Mouse (Mus musculus): ENCODE measurements around the gene Mrps7. TPM values are rescaled to one million over a fixed set of nuclear protein-coding genes. Genes with fewer than 3 reads are reported as not detected.

The Mrps7 gene
- total and polyA plus RNA-seq, 3 experiments = 106 to 199 (median 157) TPM

GRCm38 (mm10) chr11:115606733-115607132, 3.0 kb downstream of the Mrps7 start:
- Histone ChIP-seq H3K27me3 (ENCODE audit: control insufficient read depth in 1 of 2, insufficient read depth in 2 of 2, low read length in 2 of 2) (no peaks in the 10 kb centered on the region), H3K9ac (ENCODE audit: control insufficient read depth, low read depth, low read length, poor library complexity, severe bottlenecking) (no peak overlapping the region), H3K4me3 (ENCODE audit: control insufficient read depth in 1 of 2, insufficient read depth in 1 of 2, low read depth in 2 of 2, low read length in 2 of 2) (no peak overlapping the region), H3K36me3 (ENCODE audit: control insufficient read depth in 1 of 2, insufficient read depth in 2 of 2, low read length in 2 of 2) (peaks cover 2 to 26% of the 10 kb centered on the region in 2 experiments), H3K4me1 (ENCODE audit: control insufficient read depth in 1 of 2, insufficient read depth in 2 of 2, low read length in 2 of 2) (peaks cover 6 to 27% of the 10 kb centered on the region in 2 experiments), H3K79me2 (ENCODE audit: control insufficient read depth, insufficient read depth, low read length, poor library complexity) (peaks cover 46% of the 10 kb centered on the region), H3K9me3 (replicated peaks; ENCODE audit: insufficient read depth, low read length) (no peaks in the 10 kb centered on the region), H3K27ac (ENCODE audit: control insufficient read depth, low read depth, low read length) (no peak overlapping the region)
- no peak for TF ChIP-seq RCOR1 (IDR thresholded peaks at IDR 0.05; ENCODE audit: low read depth, low read length)
- no peak for TF ChIP-seq CHD2 (IDR thresholded peaks at IDR 0.05; ENCODE audit: low read length)
- no peak for TF ChIP-seq ZC3H11A (IDR thresholded peaks at IDR 0.05; ENCODE audit: low read depth, low read length)
- no peak for TF ChIP-seq ETS1 (IDR thresholded peaks at IDR 0.05; ENCODE audit: low read depth, low read length)
- TF ChIP-seq MAX (IDR thresholded peaks at IDR 0.05; ENCODE audit: low read length) = no peak
- TF ChIP-seq SMC3 (IDR thresholded peaks at IDR 0.05; ENCODE audit: low read depth, low read length) = no peak
- no peak for TF ChIP-seq MYC (IDR thresholded peaks at IDR 0.05; ENCODE audit: low read depth, low read length)
- TF ChIP-seq UBTF (IDR thresholded peaks at IDR 0.05; ENCODE audit: borderline replicate concordance, insufficient read depth, low read depth, low read length) = no peak
- TF ChIP-seq E2F4 (IDR thresholded peaks at IDR 0.05; ENCODE audit: borderline replicate concordance, low read depth, low read length) = no peak
- DNase-seq (ENCODE audit: low read depth, low spot score) = no peak

- TF ChIP-seq POLR2AphosphoS2 (IDR thresholded peaks at IDR 0.05; ENCODE audit: low read length) (no peak; the same call in 1 of the 2 replicates), MEF2A (IDR thresholded peaks at IDR 0.05; ENCODE audit: extremely low read depth, insufficient replicate concordance, low read depth, low read length, poor library complexity, severe bottlenecking) (no peak), GABPA (IDR thresholded peaks at IDR 0.05; ENCODE audit: low read depth, low read length) (no peak), ZMIZ1 (IDR thresholded peaks at IDR 0.05; ENCODE audit: low read depth, low read length) (no peak), TCF12 (IDR thresholded peaks at IDR 0.05; ENCODE audit: low read depth, low read length) (no peak), SMC3 (IDR thresholded peaks at IDR 0.05; ENCODE audit: low read depth, low read length) (no peak), BHLHE40 (IDR thresholded peaks at IDR 0.05; ENCODE audit: borderline replicate concordance, low read depth, low read length) (no peak), POLR2A (IDR thresholded peaks at IDR 0.05; ENCODE audit: control insufficient read depth in 1 of 2, insufficient read depth in 1 of 2, low read depth in 1 of 2, low read length in 2 of 2, poor library complexity in 1 of 2) (peak in 1 of 2 experiments; percentile 28; a peak in 1 of 4 replicates)
- peaks cover 5 to 21% of the 10 kb centered on the region in 2 experiments; a peak in 3 of 4 replicates for H3K4me1 ChIP-seq (ENCODE audit: control insufficient read depth in 1 of 2, insufficient read depth in 2 of 2, low read length in 2 of 2)
Measured at GRCm38 (mm10) chr11:115608421-115609399, 5.0 kb downstream of the Mrps7 start.

More at GRCm38 (mm10) chr11:115608421-115609399, 5.0 kb downstream of the Mrps7 start:
- Histone ChIP-seq H3K27ac (ENCODE audit: control insufficient read depth, low read depth, low read length) (no peak overlapping the region), H3K79me2 (ENCODE audit: control insufficient read depth, insufficient read depth, low read length, poor library complexity) (peaks cover 31% of the 10 kb centered on the region), H3K4me3 (ENCODE audit: control insufficient read depth in 1 of 2, insufficient read depth in 1 of 2, low read depth in 2 of 2, low read length in 2 of 2) (no peak overlapping the region), H3K36me3 (ENCODE audit: control insufficient read depth in 1 of 2, insufficient read depth in 2 of 2, low read length in 2 of 2) (peaks cover 2 to 21% of the 10 kb centered on the region in 2 experiments), H3K27me3 (ENCODE audit: control insufficient read depth in 1 of 2, insufficient read depth in 2 of 2, low read length in 2 of 2) (no peaks in the 10 kb centered on the region), H3K9me3 (replicated peaks; ENCODE audit: insufficient read depth, low read length) (no peaks in the 10 kb centered on the region), H3K9ac (ENCODE audit: control insufficient read depth, low read depth, low read length, poor library complexity, severe bottlenecking) (no peak overlapping the region)
- no peak for DNase-seq (ENCODE audit: low read depth, low spot score)

Data from MEL (cell line).